Mouse (Mus musculus): Measurements from ENCODE around the gene Olfr748. TPM values are rescaled to one million over a fixed set of nuclear protein-coding genes. Genes with fewer than 3 reads are reported as not detected.
"Not testable (repeated sequence)": the region's sequence is repeated elsewhere in the genome, so short reads cannot be mapped to it uniquely, and the experiment has no call there.

Gene Olfr748
- total RNA-seq (2017), result not detected in 2 replicates

- no peak for ATAC-seq (replicated peaks; ENCODE audit: low read depth, poor library complexity, severe bottlenecking)
Measured at GRCm38 (mm10) chr14:50707073-50707472, at the start of gene Olfr748. Olfr748 (plus strand) TSS chr14:50707373.

DNA sequence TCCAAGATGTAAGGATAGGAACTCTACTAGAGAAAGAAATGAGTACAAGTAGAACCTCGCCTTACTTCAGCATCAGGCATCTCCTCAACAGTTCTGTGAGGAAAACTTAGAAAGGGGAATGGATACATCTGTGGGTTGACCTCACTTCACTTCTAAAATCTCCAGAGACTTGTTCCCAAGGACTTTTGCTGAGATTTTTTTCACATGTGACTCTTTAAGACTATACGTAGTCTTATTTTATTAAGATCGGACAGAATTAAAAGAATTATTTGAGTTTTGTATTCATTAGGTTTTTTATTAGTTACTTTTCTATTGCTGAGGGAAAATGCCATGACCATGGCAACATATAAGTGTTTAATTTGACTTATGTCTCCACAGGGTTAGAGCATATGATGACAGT, 14.1 kb upstream of the Olfr748 start, which contains the start of gene Olfr747:
Gene Olfr747, minus strand, starts transcription at position 101 of the 400 bp plus-strand sequence.
- no peak for ATAC-seq (replicated peaks; ENCODE audit: low read depth, poor library complexity, severe bottlenecking)

DNA sequence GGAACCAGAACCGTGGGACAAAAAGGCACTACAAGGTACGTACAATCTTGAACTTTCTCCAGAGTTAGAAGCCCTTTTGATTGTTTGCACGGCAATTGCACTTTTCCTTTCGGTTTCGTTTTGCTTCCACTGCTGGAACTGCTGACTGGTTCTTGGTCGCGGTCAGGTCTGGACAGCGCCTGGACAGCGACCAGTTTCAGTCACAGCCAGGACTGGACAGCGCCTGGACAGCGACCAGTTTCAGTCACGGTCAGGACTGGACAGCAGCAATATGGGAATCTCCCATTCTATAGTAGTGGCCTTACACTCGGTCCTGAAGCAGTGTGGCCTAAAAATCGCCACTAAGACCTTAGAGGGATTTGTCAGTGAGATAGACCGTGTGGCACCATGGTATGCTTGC, 12.7 kb downstream of the Olfr748 start:
- not testable (repeated sequence) for ATAC-seq (replicated peaks; ENCODE audit: low read depth, poor library complexity, severe bottlenecking)

- not testable (repeated sequence) for ATAC-seq (replicated peaks; ENCODE audit: low read depth, poor library complexity, severe bottlenecking)
Measured at GRCm38 (mm10) chr14:50722371-50722770, 15.2 kb downstream of the Olfr748 start.

- ATAC-seq (replicated peaks; ENCODE audit: low read depth, poor library complexity, severe bottlenecking), result peak; percentile 54; the same call in 1 of the 2 replicates
Measured at GRCm38 (mm10) chr14:50740334-50740733, 33.2 kb downstream of the Olfr748 start.

DNA sequence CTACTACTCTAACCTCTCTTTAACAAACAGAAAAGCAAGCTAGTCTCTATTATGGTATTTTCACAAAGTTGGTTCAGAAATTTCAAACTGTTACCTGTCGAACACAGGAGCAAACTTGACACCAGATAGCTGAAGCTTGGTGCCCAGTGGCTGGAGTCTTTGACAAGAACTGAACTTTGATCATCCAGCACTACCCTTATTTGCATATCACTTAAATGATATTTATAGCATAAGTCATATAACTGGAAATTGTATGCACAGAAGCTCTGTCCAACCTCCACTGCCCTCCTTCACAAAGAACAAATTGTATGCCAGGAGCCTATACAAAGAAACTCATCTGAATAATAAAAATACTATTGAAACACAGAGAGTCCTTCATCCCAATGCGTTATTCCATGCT, 34.4 kb downstream of the Olfr748 start:
- ATAC-seq (replicated peaks; ENCODE audit: low read depth, poor library complexity, severe bottlenecking), result no peak

- ATAC-seq (replicated peaks; ENCODE audit: low read depth, poor library complexity, severe bottlenecking), result no peak
Measured at GRCm38 (mm10) chr14:50744994-50745393, 37.8 kb downstream of the Olfr748 start, which contains the start of gene Olfr749. Olfr749 (minus strand) TSS chr14:50745094.

DNA sequence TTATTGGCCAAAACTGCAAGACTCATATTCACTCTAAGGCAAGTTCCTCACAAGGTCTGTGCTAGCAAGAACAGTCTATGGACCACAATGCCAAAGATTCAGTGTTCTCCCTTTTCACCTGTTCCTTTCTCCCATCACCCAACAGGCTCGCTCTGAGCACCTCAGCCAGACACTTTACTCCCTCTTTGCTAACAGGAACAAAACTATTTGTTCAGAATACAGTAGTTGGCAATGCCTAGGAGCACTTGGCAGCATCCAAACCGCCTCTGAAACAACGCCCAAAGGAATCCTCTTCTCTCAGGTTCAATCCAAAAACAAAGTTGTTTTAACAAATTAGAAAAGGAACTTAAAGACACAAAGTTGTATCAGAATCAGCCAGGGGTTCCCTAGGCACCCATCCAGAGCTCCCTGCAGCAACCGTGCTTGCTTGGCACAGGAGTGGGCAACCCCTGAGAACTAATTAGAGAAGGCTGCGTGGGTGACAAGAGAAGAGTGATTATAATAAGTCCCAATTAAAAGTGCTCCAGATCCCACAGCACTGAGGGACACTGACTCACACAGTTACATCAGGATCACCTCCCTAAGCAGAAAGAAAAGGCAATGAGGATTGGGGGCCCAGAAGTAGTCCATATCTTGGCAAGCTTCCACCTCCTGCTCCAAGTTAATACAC, 51.4 kb downstream of the Olfr748 start:
- ATAC-seq (replicated peaks; ENCODE audit: low read depth, poor library complexity, severe bottlenecking), result no peak

Other genes starting within 250 kb of the Olfr748 start
- gene Olfr741, start 234.6 kb upstream of the Olfr748 start, total RNA-seq (2017), result not detected in 2 replicates
- gene Olfr742, start 203.8 kb upstream of the Olfr748 start, total RNA-seq (2017), result not detected in 2 replicates
- not detected in 2 replicates for gene Olfr743, start 185.5 kb upstream of the Olfr748 start, total RNA-seq (2017)
- gene Olfr744, start 92.5 kb upstream of the Olfr748 start, total RNA-seq (2017), result not detected in 2 replicates
- not detected in 2 replicates for gene Olfr745, start 68.0 kb upstream of the Olfr748 start, total RNA-seq (2017)
- gene Olfr746, start 60.3 kb upstream of the Olfr748 start, total RNA-seq (2017), result not detected in 2 replicates
- gene Olfr747, start 14.2 kb upstream of the Olfr748 start, total RNA-seq (2017), result not detected in 2 replicates
- gene Olfr749, start 37.7 kb downstream of the Olfr748 start, total RNA-seq (2017), result not detected in 2 replicates
- 34.8 and 38.3 TPM in 2 replicates for gene Ttc5, start 78.1 kb downstream of the Olfr748 start, total RNA-seq (2017)
- gene Ccnb1ip1, start 100.4 kb downstream of the Olfr748 start, total RNA-seq (2017), result not detected in 2 replicates
- gene Parp2, start 100.5 kb downstream of the Olfr748 start, total RNA-seq (2017), result 79.1 and 92.3 TPM in 2 replicates
- gene Tep1, start 163.2 kb downstream of the Olfr748 start, total RNA-seq (2017), result 12.7 and 19.3 TPM in 2 replicates
- gene Klhl33, start 190.1 kb downstream of the Olfr748 start, total RNA-seq (2017), result 0.32 TPM in 1 of 2 replicates, not detected in the other
- 110 and 124 TPM in 2 replicates for gene Osgep, start 217.5 kb downstream of the Olfr748 start, total RNA-seq (2017)
- gene Apex1, start 217.6 kb downstream of the Olfr748 start, total RNA-seq (2017), result 206 and 222 TPM in 2 replicates
- gene Pip4p1, start 223.5 kb downstream of the Olfr748 start, total RNA-seq (2017), result 15.6 and 17.3 TPM in 2 replicates
- gene Pnp, start 223.7 kb downstream of the Olfr748 start, total RNA-seq (2017), result 144 and 156 TPM in 2 replicates
- gene Gm49342, start 237.1 kb downstream of the Olfr748 start, total RNA-seq (2017), result 34.9 and 44.0 TPM in 2 replicates
- 1.5 and 5.4 TPM in 2 replicates for gene Pnp2, start 248.6 kb downstream of the Olfr748 start, total RNA-seq (2017)

Measured in common myeloid progenitor, adult 5-6 weeks (primary cell).